9 mouse cellular contexts compared by ENCODE assay signal in genomic region chr7:100005790-100006189, GRCm38 (mm10). TPM values are rescaled to one million over a fixed set of nuclear protein-coding genes. Genes with fewer than 3 reads are reported as not detected.
DNase-seq lines count a peak whose midpoint lies in the region; ATAC-seq and TF ChIP-seq lines count a peak whose summit lies in the region.
"Had no signal": no experiment of that assay in that cellular context is flagged by ENCODE, and none has a peak within 500 bp of the region (broad histone marks: within the 10 kb centered on the region; RNA-seq: fewer than 3 reads in every experiment).

Chrdl2 (plus strand) TSS chr7:100006172.

- H3K4me1 ChIP-seq in ES-E14 (ENCODE audit: control insufficient read depth in 2 of 2, insufficient read depth in 2 of 2, low read length in 2 of 2, poor library complexity in 1 of 2) = no peaks in the 10 kb centered on the region; a peak in 1 of 4 replicates
- H3K4me1 ChIP-seq in forebrain, embryonic 10.5 days = peaks cover 30% of the 10 kb centered on the region
- no peaks in the 10 kb centered on the region for H3K4me1 ChIP-seq in intestine, embryonic 14.5 days (replicated peaks; ENCODE audit: control insufficient read depth, insufficient read depth, low read length)
- no peaks in the 10 kb centered on the region for H3K4me1 ChIP-seq in liver, embryonic 14.5 days (replicated peaks; ENCODE audit: control insufficient read depth in 2 of 2, insufficient read depth in 2 of 2, low read length in 1 of 2)

- intact Hi-C loops in gastrocnemius, postnatal 14 days (cut with DNase I; ENCODE audit: low total_unique reads) = loop anchor here (5.0 kb wide), 1 partner anchor 107 kb away; no protein-coding TSS in a partner anchor
- intact Hi-C loops in gastrocnemius, postnatal 36 days (cut with DNase I) = no loop called here

- in situ Hi-C loops in ES-E14 (cut with MboI; ENCODE audit: low sequenced_read_pairs in 2 of 2, unreplicated experiment in 2 of 2) = no loop called here

- peaks cover 76% of the 10 kb centered on the region for H3K27me3 ChIP-seq in forebrain, embryonic 10.5 days (ENCODE audit: poor library complexity, severe bottlenecking)
- peaks cover 54% of the 10 kb centered on the region for H3K27me3 ChIP-seq in intestine, embryonic 14.5 days (replicated peaks; ENCODE audit: control insufficient read depth, insufficient read depth, low read length)
- H3K27me3 ChIP-seq in liver, embryonic 14.5 days (ENCODE audit: control insufficient read depth, insufficient read depth, low read length) = peaks cover 43% of the 10 kb centered on the region

- no peak within 1 kb of the TSS for H3K27ac ChIP-seq in ES-E14 (ENCODE audit: insufficient read depth, low read depth, low read length, poor library complexity, severe bottlenecking)
- peak within 1 kb of the TSS; percentile 79 for H3K27ac ChIP-seq in forebrain, embryonic 10.5 days
- no peak within 1 kb of the TSS for H3K27ac ChIP-seq in intestine, embryonic 14.5 days (ENCODE audit: low read depth)
- no peak within 1 kb of the TSS for H3K27ac ChIP-seq in liver, embryonic 14.5 days

- H3K4me3 ChIP-seq in ES-E14 (ENCODE audit: insufficient read depth in 1 of 2, low read depth in 1 of 2, low read length in 2 of 2, poor library complexity in 1 of 2, severe bottlenecking in 1 of 2) = peak within 1 kb of the TSS; percentile 62 to 70
- H3K4me3 ChIP-seq in forebrain, embryonic 10.5 days = peak within 1 kb of the TSS; percentile 63
- H3K4me3 ChIP-seq in intestine, embryonic 14.5 days (ENCODE audit: low read depth, low read length) = peak within 1 kb of the TSS; percentile 37
- no peak within 1 kb of the TSS; a peak in 1 of 4 replicates for H3K4me3 ChIP-seq in liver, embryonic 14.5 days (ENCODE audit: insufficient read depth in 1 of 2, low read depth in 2 of 2, low read length in 2 of 2)

- ATAC-seq in intestine, embryonic 14.5 days (replicated peaks; ENCODE audit: low FRiP score, low TSS enrichment, low read depth) = peak; percentile 79
- ATAC-seq in liver, embryonic 14.5 days (ENCODE audit: insufficient read depth) = no peak
- ATAC-seq in erythroid progenitor cell, adult 5-6 weeks (replicated peaks; ENCODE audit: low FRiP score, poor library complexity, severe bottlenecking) = no peak

- H3K36me3 ChIP-seq in ES-E14 (ENCODE audit: control insufficient read depth, insufficient read depth, low read length, poor library complexity, severe bottlenecking) = no peaks in the 10 kb centered on the region
- no peaks in the 10 kb centered on the region for H3K36me3 ChIP-seq in forebrain, embryonic 10.5 days (replicated peaks)
- H3K36me3 ChIP-seq in intestine, embryonic 14.5 days (ENCODE audit: control insufficient read depth, insufficient read depth, low read length) = no peaks in the 10 kb centered on the region
- no peaks in the 10 kb centered on the region for H3K36me3 ChIP-seq in liver, embryonic 14.5 days (replicated peaks; ENCODE audit: control insufficient read depth, insufficient read depth, low read depth)

- H3K9ac ChIP-seq in ES-E14 (ENCODE audit: insufficient read depth, low read depth, low read length, poor library complexity, severe bottlenecking) = peak within 1 kb of the TSS; percentile 71
- peak within 1 kb of the TSS; percentile 29; the same call in 1 of the 2 replicates for H3K9ac ChIP-seq in intestine, embryonic 14.5 days (ENCODE audit: low read length)
- no peak within 1 kb of the TSS for H3K9ac ChIP-seq in liver, embryonic 14.5 days (replicated peaks)

- DNase-seq in gastrocnemius, postnatal 14 days = peak; percentile 27
- no peak for DNase-seq in gastrocnemius, postnatal 36 days
- DNase-seq in ES-E14 (ENCODE audit: low read depth, low spot score) = no peak
- DNase-seq in forebrain, embryonic 10.5 days (ENCODE audit: extremely low spot score, low spot score) = peak; percentile 60
- peak; percentile 75 for DNase-seq in intestine, embryonic 14.5 days (ENCODE audit: low spot score)
- no peak for DNase-seq in liver, embryonic 14.5 days (ENCODE audit: low read depth in 3 of 3, low spot score in 3 of 3)
- peak; percentile 62 for DNase-seq in right cerebral cortex, postnatal 4 days

- no peak for TF ChIP-seq EP300 in liver, embryonic 14.5 days (IDR thresholded peaks at IDR 0.05; ENCODE audit: low read depth)

- H3K4me2 ChIP-seq in intestine, embryonic 14.5 days (ENCODE audit: low read length) = peak within 1 kb of the TSS; percentile 95
- H3K4me2 ChIP-seq in liver, embryonic 14.5 days (ENCODE audit: low read depth) = peak within 1 kb of the TSS; percentile 41

- no peaks in the 10 kb centered on the region for H3K9me3 ChIP-seq in ES-E14 (ENCODE audit: control insufficient read depth, insufficient read depth, low read depth, low read length)
- H3K9me3 ChIP-seq in forebrain, embryonic 10.5 days = no peaks in the 10 kb centered on the region
- H3K9me3 ChIP-seq in intestine, embryonic 14.5 days (ENCODE audit: control insufficient read depth, low read length) = no peaks in the 10 kb centered on the region
- no peaks in the 10 kb centered on the region for H3K9me3 ChIP-seq in liver, embryonic 14.5 days (ENCODE audit: control insufficient read depth, low read length)

- no peak for TF ChIP-seq CTCF in liver, embryonic 14.5 days (IDR thresholded peaks at IDR 0.05; ENCODE audit: low read depth)

- WGBS in forebrain, embryonic 10.5 days = under 1% methylated on average over 44 of the region's 44 CpGs
- WGBS in intestine, embryonic 14.5 days = under 1% methylated on average over 42 of the region's 44 CpGs
- under 1% methylated on average over 31 of the region's 44 CpGs for WGBS in liver, embryonic 14.5 days (ENCODE audit: insufficient replicate concordance)

TF ChIP-seq in ES-E14, 5 proteins besides CTCF, POLR2A, EP300 and RAD21:
- TF ChIP-seq CHD2 (IDR thresholded peaks at IDR 0.05; ENCODE audit: low read depth, low read length) = no peak
- TF ChIP-seq MAFK (IDR thresholded peaks at IDR 0.05; ENCODE audit: insufficient read depth, low read depth, low read length) = no peak
- no peak for TF ChIP-seq HCFC1 (IDR thresholded peaks at IDR 0.05; ENCODE audit: borderline replicate concordance, insufficient read depth, low read length)
- no peak for TF ChIP-seq ZC3H11A (IDR thresholded peaks at IDR 0.05; ENCODE audit: borderline replicate concordance, low read depth, low read length)
- TF ChIP-seq ZNF384 (IDR thresholded peaks at IDR 0.05; ENCODE audit: low read depth, low read length) = no peak

RNA-seq across cellular contexts. Expression of gene Chrdl2, which starts in this region (rescaled TPM):
- 1 to 10 TPM; 1.5 to 3.0 TPM for total RNA-seq in gastrocnemius, postnatal 14 days (2021)
- total RNA-seq in gastrocnemius, postnatal 36 days (2021) = 1 to 10 TPM; 2.3 to 2.4 TPM
- 0.36 TPM in 1 of 2 replicates, not detected in the other for total RNA-seq in ES-E14 (2012; rRNA removed)
- polyA plus RNA-seq in forebrain, embryonic 10.5 days (2016; fragmentation: Nextera tagmentation; extraction: Ambion mirVana) = 0.41 and 0.48 TPM in 2 replicates
- polyA plus RNA-seq in intestine, embryonic 14.5 days (2014; fragmentation: Nextera tagmentation; extraction: Ambion mirVana) = 1.1 and 1.4 TPM in 2 replicates
- polyA plus RNA-seq in liver, embryonic 14.5 days (2012; rRNA removed) = 0.02 TPM in 2 replicates
- not detected in 2 replicates for polyA plus RNA-seq in liver, embryonic 14.5 days (2014; fragmentation: Nextera tagmentation; extraction: Ambion mirVana)
- total RNA-seq in erythroid progenitor cell, adult 5-6 weeks (2015; ENCODE audit: low replicate concordance) = not detected in 2 replicates
- not detected in 2 replicates for total RNA-seq in erythroid progenitor cell, adult 5-6 weeks (2017; ENCODE audit: low replicate concordance)
- total RNA-seq: CH12.LX had no signal

Comparison
In these comparisons a context has a peak if more than half of its experiments do, and no peak if none do; other contexts are left out.
1. DNase-seq: peak in gastrocnemius, postnatal 14 days (single experiment), intestine, embryonic 14.5 days (single experiment) and right cerebral cortex, postnatal 4 days (single experiment); none in gastrocnemius, postnatal 36 days (0 of 2), ES-E14 (single experiment) and liver, embryonic 14.5 days (0 of 3).
2. Peak in DNase-seq, H3K4me3 ChIP-seq and H3K27ac ChIP-seq in forebrain, embryonic 10.5 days; RNA of the gene not detected or under 1 TPM.
3. H3K4me3 ChIP-seq: peak in ES-E14 (2 of 2) and intestine, embryonic 14.5 days (single experiment); none in liver, embryonic 14.5 days (0 of 2).